Mouse (Mus musculus) frontal cortex, postnatal 25 days (tissue): Measurements from ENCODE around the gene Gdf15.

ENCODE experiments used
- DNase-seq, 2 experiments: peaks; one replicate each; pipeline ENCODE4 v3.0.0; 2022; ENCODE audit warnings: low spot score in 2 of 2

Gene Gdf15

DNA sequence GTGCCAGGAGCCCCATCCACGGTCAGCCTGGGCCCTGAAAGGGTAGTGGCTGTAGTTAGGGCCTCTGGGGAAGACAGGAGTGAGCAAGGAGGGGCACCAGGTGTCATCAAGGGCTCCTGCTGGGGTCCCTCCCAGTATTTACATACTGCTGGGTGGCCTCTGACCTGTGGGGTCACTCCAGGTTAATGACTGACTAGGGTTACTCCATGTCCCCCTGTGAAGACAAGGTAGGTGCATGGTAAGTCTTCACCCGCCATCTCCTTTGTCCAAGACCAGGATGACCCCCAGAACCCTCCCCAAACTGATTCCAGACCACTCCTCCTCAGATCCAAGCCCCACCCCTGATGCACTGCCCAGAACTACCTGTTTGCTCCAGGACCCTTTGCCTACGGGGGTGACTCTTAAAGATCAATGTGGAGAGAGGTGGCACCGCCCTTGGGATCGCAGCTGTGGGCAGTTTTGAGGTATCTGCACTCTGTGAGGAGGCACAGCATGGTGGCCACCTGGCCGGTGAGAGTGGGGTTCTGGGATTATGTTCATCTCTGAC lies at the start of gene Gdf15:
Gene Gdf15, minus strand, starts transcription at position 111 of the 547 bp plus-strand sequence.
- no peak for DNase-seq

DNA sequence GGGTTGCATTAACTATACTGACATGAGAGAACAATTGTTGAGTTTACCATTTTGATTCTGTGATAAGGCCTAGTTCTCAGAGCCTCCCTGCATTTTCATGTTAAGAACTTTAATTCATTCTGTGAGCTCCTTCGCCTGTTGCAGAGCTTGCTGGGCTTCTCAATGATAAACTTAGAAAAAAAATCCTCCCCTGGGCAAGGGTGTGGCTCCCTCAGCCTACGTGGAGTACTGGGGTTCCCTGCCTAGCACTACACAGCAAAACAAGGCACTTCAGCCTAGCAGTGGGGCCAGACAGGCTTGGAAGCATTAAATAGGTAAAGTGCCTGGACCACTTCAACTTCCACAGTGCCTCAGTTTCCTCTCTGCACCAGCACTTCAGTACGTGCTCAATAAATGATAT lies 49.2 kb upstream of the Gdf15 start:
- no peak for DNase-seq

DNA sequence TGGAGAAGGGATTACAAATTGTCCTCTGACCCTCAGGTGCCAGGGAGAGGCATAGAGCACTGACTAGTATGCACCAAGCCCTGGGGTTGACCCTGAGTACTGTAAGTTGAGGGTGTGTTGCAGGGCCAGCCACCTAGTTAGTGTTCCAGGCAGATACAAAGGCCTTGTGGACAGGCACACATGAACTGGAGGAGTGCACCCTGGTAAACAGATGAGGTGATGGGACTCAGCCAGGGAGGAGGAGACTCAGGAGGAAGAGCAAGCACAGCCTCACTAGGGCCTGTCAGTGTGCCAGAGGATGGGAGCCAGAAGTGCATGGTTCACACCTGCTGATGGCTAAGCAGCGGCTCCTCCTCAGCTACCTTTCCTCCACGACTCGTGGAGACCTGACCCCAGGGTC lies 47.8 kb upstream of the Gdf15 start:
- DNase-seq = no peak

DNA sequence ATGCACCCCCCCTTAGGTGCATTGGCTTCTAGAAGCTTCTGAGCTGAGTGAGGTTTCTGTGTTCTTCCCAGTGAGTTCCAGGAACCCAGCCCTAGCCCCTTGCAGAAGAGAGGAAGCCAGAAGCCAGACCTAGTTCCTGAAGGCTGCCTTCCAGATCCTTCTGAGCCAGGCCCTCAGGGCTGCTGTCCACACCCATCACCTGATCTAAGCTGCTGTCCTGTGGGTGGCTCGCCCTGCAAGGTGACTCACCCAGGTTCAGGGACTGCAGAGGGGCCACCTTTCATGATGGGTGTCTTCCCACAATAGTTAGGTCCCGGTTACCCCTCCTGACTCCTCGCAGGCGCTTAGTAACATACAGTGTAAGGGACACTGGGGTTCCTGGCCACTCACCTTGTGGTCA lies 47.1 kb upstream of the Gdf15 start:
- DNase-seq = no peak

DNA sequence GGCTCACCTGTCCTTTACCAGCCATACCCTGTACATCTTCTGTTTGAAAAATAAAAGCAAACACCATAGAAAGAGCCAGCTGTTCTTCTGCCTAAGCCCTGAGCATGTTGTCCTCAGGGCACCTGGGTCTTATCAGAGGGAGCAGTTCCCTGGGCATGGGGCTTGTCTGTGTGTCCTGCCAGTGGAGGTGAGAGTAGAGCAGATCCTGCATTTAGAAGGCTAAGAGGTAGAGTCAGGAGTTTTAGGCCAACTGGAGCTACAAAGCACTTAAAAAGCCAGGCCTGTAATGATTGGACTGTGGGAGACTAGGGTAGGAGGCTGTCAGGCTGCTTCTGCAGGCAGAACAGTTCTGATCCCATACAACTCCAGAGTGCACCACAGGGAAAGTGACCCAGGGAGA lies 46.4 kb upstream of the Gdf15 start:
- DNase-seq = no peak

DNA sequence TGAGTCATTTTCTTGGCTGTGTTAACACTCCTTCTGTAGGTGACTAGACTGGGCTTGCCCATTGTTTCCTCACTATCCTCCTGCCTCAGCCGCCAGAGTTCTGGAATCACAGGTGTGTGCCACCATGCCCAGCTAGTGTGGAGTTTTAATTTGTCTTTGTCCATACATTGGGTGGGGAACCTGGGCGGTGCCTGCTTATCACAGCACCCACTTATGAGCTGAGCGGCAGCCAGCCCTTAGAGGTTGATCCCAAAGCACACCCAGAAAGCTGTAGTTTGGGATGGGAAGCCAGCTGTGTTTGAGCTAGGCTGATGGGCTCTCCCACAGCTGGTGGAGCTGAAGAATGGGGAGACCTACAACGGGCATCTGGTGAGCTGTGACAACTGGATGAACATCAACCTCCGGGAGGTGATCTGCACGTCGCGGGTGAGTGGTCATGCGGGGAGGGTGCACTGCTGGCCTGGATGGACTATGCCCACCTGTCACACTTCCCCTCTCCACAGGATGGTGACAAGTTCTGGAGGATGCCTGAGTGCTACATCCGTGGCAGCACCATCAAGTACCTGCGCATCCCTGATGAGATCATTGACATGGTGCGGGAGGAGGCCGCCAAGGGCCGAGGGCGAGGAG lies 45.3 kb upstream of the Gdf15 start:
- no peak for DNase-seq

DNA sequence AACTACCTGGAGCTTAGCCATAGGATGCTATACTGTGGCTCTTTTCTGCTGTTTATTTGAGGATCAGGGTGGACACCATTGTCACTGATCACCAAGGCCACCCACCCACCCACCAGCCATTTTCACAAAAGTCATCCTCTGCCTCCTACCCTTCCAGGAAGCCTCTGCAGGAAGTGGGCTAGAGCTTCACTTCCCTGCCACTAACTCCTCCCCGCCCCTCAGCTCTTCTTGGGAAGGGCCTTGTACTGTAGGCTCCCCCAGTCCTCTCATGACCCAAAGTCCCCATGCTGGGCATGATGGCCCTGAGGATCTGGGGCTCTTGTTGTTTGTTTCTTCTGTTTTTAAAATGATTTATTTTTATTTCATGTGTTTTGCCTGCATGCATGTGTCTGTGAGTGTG lies 43.1 kb upstream of the Gdf15 start:
- DNase-seq = no peak

DNA sequence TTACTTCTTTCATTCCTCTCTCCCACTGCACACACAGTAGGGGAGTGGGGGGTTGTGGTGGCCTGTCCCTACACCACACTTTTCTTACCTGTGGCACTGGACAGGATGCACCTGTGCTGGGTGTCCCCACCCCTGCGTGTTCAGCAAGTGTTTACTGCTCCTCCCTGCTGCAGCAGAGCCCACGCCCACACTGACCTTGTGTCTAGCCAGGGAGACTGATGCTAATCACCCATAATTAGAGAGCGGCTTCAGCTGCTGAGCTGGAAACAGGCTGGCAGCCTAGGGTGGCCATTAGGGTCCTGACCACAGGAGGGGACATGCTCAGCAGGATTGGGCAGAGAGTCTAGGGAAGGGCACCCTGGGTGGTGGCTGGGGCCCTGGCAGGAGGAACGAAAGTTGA lies 42.5 kb upstream of the Gdf15 start:
- DNase-seq = no peak

DNA sequence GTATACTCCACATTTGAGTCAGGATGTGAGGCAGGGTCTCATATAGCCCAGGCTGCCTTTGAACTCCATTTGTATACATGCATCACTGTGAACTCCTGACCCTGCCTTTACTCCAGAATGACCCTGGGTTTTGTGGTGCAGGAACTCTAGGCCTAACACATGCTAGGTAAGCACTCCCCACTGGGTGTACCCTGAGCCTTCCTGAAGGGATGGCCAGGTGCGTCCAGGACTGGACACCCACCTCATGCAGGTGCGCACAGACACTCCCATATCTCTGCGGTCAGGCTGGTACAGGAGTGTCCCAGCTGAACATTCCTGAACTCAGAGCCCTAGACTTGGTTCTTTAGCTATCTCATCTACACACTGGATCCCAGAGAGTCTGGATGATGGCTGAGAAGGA lies 41.9 kb upstream of the Gdf15 start:
- no peak for DNase-seq

DNA sequence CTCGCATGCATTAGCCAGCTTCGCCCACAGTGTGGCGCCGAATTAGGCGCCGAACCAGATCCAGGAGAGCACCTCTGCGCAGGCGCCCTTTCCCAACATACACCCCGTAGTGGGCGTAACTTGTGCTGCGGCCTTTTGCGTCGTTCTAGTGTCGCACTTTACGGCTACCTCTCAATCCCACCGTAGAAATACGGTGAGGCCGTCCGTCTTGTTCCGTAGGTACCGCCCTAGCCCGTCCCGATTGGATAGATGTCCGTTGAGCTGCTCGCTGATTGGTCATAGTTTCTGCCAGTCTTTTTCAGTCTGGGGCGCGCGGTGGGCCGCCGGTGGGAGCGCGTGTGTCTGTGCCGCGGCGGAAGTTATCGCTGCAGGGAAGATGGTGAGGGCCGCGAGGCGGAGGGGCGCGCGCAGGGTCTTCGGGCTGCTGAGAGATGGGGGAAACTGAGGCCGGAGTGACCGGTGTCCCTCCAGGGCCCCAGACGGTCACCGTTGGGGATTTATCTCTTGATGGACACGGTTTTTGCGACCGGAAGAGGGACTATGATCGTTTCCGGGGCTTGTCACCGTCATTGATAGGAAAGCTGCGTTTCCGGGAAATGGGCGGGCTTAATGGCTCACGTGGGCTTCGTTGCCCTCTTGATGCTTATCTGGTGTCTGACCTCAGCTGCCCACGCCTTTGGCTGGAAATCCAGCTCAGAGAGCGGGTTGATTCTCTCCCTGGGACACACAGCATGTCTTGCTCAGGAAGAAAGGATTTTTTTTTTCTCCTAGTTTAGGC lies 41.0 kb upstream of the Gdf15 start, which contains the start of gene Lsm4:
Gene Lsm4, plus strand, starts transcription at position 170 of the 778 bp plus-strand sequence.
- DNase-seq = peak; percentile 99

DNA sequence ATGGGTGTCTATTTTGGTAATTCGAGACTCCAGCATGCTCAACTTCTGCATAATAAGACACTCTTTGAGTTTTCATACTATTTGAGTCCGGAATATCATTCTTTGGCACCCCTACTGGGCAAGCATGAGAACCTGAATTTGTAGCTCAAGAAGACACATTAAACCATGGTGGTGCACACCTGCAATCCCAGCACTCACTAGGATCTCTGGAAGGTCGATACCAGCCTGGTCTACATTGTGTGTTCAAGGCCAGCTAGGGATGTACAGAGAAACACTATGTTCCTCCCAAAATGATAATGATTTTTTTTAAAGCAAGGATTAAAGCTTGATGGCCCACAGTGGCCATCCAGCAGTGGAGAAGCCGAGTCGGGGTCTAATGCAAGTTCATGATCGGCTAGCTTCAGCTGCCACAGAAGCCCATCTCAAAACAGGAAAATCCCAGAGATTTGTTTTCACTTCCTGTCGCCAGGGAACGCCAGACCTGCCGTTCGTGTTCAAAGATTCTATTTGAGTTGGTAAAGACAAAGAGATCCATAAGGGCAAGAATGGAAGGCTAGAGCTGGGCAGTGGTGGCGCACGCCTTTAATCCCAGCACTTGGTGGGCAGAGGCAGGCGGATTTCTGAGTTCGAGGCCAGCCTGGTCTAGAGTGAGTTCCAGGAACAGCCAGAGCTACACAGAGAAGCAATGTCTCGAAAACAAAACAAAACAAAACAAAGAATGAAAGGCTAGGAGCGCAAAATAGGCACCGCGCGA lies 40.2 kb upstream of the Gdf15 start:
- DNase-seq = no peak

DNA sequence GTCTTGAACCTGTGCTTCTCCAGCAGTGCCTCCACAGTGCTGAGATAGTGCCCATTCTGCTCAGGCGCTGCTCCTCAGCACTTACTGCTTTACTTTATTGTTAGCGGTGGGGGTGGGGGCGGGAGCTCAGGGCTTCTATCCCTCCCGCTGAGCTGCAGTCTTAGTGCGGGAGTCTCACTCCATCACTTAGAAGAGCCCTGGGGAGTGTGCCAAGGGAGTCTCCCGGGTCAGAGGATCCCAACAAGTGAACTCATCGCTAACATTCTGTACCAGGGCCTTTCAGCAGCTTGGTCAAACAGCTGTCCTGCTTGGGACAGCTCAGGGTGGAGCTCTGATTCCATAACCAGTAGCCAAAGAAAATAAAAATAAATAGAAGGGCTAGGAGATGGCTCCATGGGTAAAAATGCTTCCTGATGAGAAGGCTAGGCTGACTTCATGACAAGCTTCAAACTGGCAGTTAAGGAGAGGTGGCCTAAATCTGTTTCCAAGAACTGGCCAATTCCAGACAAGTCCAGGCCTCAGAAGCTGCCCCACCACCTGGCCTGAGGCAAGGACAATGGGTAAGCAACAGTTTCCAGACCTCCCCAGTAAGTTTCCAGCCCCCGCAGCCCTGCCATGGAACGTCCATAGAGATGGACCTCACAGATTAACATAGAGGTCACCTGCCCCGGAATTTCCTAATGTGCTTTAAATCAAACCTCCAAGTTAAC lies 39.5 kb upstream of the Gdf15 start:
- DNase-seq = no peak

DNA sequence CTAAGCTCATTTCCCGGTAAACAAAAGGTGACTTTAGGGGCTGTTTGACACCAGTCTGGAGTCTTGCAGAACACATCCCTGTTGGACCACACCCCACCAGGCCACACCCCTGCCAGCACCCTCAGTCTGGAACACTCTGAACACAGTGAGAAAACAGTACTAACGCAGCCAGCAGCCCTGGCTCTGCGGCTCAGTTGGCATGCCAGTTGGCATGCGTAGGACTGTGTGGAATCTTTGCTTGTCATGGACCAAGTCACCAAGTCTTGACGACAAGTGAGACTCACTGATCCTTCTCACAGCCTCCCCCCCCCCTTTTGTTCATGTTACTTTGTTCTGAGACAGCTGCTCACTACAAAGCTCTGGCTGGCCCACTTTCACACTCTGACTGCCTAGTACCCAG lies 34.8 kb upstream of the Gdf15 start:
- no peak for DNase-seq

DNA sequence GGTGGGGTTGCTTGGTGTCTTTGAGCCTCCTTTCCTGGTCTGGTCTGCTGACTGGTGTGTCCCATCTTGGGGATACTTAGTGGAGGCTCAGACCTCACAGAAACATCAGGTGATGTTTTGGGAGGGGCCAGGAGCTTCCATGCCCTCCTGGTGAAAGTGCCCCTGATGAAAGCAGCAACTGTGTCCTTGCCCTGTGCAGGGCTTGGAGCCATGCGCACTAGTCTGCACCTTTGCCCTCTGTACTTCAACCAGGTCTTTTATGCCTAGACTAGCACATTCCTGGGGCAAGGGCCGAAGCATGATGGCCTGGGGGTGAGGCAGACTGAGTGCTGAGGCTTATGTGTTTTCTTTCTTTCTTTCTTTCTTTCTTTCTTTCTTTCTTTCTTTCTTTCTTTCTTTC lies 33.3 kb upstream of the Gdf15 start:
- DNase-seq = no peak

DNA sequence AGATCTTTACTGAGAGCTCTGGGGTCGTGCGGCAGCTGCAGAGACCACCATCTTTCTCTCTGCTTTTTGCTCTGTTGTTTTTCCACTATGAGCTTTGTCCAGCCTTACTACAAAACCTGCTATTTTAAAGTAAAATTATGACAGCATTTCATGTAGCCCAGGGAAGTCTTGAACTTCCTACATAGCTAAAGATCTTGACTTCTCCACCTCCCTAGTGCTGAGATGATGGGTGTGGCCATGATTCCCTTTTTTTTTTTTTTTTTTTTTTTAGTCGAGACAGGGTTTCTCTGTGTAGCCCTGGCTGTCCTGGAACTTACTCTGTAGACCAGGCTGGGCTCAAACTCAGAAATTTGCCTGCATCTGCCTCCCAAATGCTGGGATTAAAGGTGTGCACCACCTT lies 32.4 kb upstream of the Gdf15 start:
- DNase-seq = no peak

DNA sequence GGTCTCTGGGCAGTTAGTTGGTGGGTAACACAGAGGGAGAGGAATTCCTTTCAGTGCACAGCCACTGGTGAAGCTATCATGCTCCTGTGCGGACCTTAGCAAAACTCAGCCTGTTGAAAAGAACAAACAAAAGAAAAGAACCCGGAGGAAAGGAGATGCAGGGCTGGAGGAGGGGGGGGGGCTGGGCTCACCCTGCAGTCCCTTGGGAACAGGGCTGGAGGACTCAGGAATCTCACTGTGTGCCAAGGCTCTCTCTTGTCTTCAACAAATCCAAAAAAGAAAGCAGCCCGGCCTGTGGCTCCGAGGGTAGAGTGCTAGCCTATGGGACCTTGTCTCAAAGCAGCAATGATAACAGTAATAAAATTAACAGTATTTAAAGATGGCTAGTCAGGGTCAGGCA lies 31.4 kb upstream of the Gdf15 start:
- DNase-seq = no peak

DNA sequence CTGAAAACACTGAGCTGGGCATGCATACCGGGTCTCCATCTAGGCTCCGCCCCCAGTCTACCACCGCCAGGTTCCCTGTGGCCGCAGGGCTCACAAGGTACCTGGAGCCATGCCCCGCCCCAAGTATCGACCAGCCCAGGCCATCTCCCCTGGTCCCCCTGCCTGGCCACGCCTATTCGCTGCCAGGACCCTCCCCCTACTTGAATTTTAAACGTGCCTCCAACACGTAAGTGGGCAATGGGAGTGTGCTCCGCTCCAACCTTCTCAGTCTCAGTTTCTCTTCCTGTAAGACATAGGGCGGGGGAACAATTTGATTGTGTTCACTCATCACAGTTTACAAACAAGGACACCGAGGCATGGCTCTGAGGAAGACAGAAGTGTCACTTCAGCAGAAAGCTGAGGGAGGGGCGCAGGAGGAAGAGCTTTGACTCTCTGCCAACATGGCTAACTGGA lies 28.0 kb upstream of the Gdf15 start, which contains the start of gene Pgpep1:
Gene Pgpep1, minus strand, starts transcription at position 116 of the 453 bp plus-strand sequence.
- no peak for DNase-seq

DNA sequence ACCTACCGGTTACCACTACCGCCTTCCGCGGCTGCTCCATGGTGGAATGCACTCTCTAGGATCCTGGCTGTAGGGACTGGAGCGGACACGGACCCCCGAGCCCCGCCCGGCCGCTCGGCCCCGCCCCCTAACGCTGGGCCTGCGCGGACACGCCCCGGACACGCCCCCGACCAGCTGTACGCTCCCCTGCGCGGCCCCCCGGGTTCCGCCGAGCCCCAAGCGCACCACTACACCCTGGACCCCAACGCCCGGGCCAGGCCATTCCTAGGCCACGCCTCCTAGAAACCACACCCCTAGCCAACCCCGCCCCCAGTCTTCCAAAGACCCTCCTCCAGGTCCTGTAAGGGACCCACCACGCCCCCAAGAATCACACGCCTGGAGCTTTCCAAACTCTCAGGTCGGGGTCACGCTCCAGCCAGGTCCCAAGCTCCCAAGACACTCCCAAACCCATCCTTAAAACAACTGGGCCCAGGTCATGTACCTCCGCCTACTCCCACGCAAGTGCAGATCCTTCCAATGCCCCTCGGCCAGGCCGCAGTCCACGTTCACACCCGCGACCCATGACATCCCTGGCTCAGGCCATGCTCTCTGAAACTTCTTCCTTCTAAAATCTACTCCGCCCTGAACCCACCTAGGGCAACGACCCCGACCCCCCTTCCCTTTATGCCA lies 27.5 kb upstream of the Gdf15 start:
- peak; percentile 49 to 64 for DNase-seq

DNA sequence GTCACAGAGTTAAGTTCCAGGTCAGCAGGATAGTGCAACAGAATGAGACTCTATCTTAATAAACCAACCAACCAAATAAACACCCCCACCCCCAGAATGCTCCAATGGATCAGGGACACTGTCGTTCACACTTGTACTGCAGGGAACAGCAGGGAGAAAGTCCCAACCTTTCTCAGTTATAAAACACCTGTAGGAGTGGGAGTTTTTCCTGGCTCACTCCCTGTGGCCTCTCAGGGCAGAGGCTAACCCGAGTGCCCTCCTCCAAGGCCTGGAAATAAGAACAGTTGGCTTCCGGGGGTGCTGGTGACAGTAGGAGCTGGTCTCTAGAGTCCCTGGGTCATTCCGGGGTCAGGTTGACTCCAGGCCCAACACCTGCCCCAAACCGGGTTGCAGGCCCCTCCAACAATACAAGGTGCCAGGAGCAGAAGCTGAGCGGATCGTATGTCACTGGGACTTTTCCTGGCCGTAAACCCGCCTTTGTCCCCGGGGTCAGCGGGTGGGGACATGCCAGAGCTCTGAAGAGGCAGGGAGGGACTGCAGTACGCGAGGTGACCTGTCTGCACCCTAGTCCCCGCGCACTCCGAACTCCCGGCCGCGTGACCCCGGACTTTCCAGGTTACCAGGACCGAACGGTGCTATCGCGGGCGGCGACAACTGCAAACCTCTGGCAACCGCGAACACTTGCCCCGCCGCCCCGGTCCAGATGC lies 26.8 kb upstream of the Gdf15 start:
- no peak for DNase-seq

DNA sequence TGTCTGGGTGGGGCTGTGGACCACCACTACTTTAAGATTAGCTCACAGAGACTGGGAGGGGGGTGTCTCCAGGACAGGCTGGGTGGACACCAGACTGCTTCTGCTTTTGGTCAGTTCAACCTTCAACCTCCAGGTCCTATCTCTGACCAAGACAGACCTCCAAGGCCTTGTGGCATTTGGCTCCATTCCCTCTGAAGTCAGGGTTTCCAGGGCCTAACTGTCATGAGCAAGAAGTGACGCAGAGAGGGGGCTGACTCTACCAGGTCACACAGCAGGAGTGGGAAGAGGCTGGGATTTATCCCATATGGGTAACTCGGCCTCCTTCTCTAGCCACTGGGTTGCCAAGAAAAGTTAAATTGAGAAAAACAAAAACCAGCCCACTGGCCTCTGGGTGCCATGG lies 25.5 kb upstream of the Gdf15 start:
- no peak for DNase-seq

DNA sequence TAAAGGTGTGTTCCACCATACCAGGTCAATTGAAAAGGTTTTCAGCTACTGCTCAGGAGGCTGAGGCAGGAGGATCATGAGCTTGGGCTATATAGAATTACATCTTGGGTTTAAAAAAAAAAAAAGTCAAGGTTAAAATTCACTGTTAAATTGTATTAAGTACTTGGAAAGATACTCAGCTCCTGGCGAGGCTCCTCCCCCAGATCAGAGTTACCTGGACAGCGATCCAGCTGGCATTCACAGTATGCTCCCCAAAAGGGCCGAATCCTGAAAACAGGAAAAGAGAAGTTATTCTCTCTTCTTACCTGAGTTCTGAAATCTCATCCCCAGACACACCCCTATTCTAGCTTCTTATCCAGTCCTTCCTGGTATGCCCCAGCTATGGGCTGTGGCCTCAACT lies 25.0 kb upstream of the Gdf15 start:
- DNase-seq = no peak
